Mouse (Mus musculus): Measurements from ENCODE around the gene Strip2.

Gene Strip2

GRCm38 (mm10) chr6:29916530-29917382 is at the start of gene Strip2:
Gene Strip2 (plus strand): TSS chr6:29917012.
- peak; percentile 58 to 72 for DNase-seq (ENCODE audit: low read depth in 2 of 2, low spot score in 2 of 2)

GRCm38 (mm10) chr6:29868341-29868895 is 48.4 kb upstream of the Strip2 start:
- DNase-seq (ENCODE audit: low read depth in 2 of 2, low spot score in 2 of 2) = no peak

GRCm38 (mm10) chr6:29873654-29874053 is 43.2 kb upstream of the Strip2 start:
- no peak for DNase-seq (ENCODE audit: low read depth in 2 of 2, low spot score in 2 of 2)

GRCm38 (mm10) chr6:29875576-29875975 is 41.2 kb upstream of the Strip2 start:
- no peak for DNase-seq (ENCODE audit: low read depth in 2 of 2, low spot score in 2 of 2)

- DNase-seq (ENCODE audit: low read depth in 2 of 2, low spot score in 2 of 2) = no peak
Observed at GRCm38 (mm10) chr6:29876782-29877181, 40.0 kb upstream of the Strip2 start.

GRCm38 (mm10) chr6:29879579-29879978 is 37.2 kb upstream of the Strip2 start:
- DNase-seq (ENCODE audit: low read depth in 2 of 2, low spot score in 2 of 2) = no peak

GRCm38 (mm10) chr6:29880796-29881195 is 36.0 kb upstream of the Strip2 start:
- DNase-seq (ENCODE audit: low read depth in 2 of 2, low spot score in 2 of 2) = no peak

- no peak for DNase-seq (ENCODE audit: low read depth in 2 of 2, low spot score in 2 of 2)
Observed at GRCm38 (mm10) chr6:29881936-29882335, 34.9 kb upstream of the Strip2 start.

GRCm38 (mm10) chr6:29882870-29883269 is 33.9 kb upstream of the Strip2 start:
- DNase-seq (ENCODE audit: low read depth in 2 of 2, low spot score in 2 of 2) = no peak

- DNase-seq (ENCODE audit: low read depth in 2 of 2, low spot score in 2 of 2) = no peak
Observed at GRCm38 (mm10) chr6:29891151-29891550, 25.7 kb upstream of the Strip2 start.

GRCm38 (mm10) chr6:29896976-29897375 is 19.8 kb upstream of the Strip2 start:
- DNase-seq (ENCODE audit: low read depth in 2 of 2, low spot score in 2 of 2) = no peak

GRCm38 (mm10) chr6:29901450-29901849 is 15.4 kb upstream of the Strip2 start:
- DNase-seq (ENCODE audit: low read depth in 2 of 2, low spot score in 2 of 2) = no peak

- DNase-seq (ENCODE audit: low read depth in 2 of 2, low spot score in 2 of 2) = no peak
Observed at GRCm38 (mm10) chr6:29902256-29902655, 14.6 kb upstream of the Strip2 start.

- no peak for DNase-seq (ENCODE audit: low read depth in 2 of 2, low spot score in 2 of 2)
Observed at GRCm38 (mm10) chr6:29903343-29903914, 13.4 kb upstream of the Strip2 start.

GRCm38 (mm10) chr6:29904281-29904680 is 12.5 kb upstream of the Strip2 start:
- no peak for DNase-seq (ENCODE audit: low read depth in 2 of 2, low spot score in 2 of 2)

GRCm38 (mm10) chr6:29910631-29911030 is 6.2 kb upstream of the Strip2 start:
- no peak for DNase-seq (ENCODE audit: low read depth in 2 of 2, low spot score in 2 of 2)

GRCm38 (mm10) chr6:29913673-29914072 is 3.1 kb upstream of the Strip2 start:
- DNase-seq (ENCODE audit: low read depth in 2 of 2, low spot score in 2 of 2) = no peak

GRCm38 (mm10) chr6:29914136-29914535 is 2.7 kb upstream of the Strip2 start:
- no peak for DNase-seq (ENCODE audit: low read depth in 2 of 2, low spot score in 2 of 2)

- DNase-seq (ENCODE audit: low read depth in 2 of 2, low spot score in 2 of 2) = no peak
Observed at GRCm38 (mm10) chr6:29915836-29916235, 976 bp upstream of the Strip2 start.

GRCm38 (mm10) chr6:29917383-29917720 is 540 bp downstream of the Strip2 start:
- DNase-seq (ENCODE audit: low read depth in 2 of 2, low spot score in 2 of 2) = no peak

- DNase-seq (ENCODE audit: low read depth in 2 of 2, low spot score in 2 of 2) = no peak
Observed at GRCm38 (mm10) chr6:29917947-29918346, 1.1 kb downstream of the Strip2 start.

GRCm38 (mm10) chr6:29923501-29923900 is 6.7 kb downstream of the Strip2 start:
- DNase-seq (ENCODE audit: low read depth in 2 of 2, low spot score in 2 of 2) = no peak
